Mouse (Mus musculus): ENCODE data around the gene Sag.
A peak's percentile ranks its signal among the peaks of the same experiment; 100 is the strongest.
"Not testable (repeated sequence)": the region's sequence is repeated elsewhere in the genome, so short reads cannot be mapped to it uniquely, and the experiment has no call there.

Sag gene

DNA sequence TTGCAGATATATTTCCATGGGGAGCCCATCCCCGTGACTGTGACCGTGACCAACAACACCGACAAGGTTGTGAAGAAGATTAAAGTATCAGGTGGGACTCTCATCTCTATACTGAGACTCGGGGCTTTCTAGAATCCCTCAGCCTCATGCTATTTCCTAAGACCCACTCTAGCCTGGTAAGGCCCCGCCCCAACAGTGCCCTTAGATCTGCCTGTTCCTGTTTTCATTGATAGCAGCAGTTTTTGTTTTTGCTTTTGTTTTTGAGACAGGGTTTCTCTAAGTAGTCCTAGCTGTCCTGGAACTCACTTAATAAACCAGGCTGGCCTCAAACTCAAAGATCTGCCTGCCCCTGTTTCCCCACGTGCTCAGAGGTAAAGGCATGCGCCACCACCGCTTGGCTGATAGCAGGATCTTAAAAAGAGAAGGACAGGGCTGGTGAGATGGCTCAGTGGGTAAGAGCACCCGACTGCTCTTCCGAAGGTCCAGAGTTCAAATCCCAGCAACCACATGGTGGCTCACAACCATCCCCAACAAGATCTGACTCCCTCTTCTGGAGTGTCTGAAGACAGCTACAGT is 21.0 kb downstream of the Sag start:
- DNase-seq, result no peak

DNA sequence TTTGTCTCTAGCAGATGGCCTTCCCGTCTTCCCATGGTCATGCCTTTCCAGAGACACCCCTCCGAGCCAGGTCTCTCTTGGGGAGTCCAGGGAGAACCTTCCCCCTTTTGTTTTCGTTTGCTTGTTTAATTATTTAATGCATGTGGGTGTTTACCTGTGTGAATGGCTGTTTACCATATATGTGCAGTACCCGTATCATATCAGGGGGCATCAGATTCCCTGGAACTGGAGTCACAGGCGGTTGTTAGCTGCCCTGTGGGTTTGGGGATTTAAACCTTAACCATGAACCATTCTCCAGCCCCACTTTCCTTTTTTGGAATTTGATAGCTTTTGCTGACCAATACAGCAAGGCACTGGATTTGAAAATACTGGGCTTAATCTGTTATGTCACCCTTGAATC is 21.8 kb downstream of the Sag start:
- no peak for DNase-seq

DNA sequence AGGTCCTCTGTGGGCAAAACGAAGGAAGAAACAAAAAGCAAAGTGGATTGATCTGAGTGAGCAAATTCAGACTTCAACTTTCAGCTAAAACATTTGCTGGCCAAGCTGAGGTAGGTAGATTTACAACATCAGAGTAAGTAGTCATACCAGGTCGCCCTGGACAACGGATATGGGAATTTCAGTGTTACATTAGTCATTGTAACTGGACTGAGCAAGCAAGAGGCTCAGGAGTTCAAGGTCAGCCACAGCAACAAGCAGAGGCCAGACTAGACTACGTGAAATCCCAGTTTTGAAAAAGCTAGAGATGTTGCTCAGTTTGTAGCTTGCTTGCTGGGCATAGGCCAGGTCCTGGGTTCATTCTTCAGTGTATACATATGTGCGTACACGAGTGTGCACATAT is 22.5 kb downstream of the Sag start:
- DNase-seq, result no peak

DNA sequence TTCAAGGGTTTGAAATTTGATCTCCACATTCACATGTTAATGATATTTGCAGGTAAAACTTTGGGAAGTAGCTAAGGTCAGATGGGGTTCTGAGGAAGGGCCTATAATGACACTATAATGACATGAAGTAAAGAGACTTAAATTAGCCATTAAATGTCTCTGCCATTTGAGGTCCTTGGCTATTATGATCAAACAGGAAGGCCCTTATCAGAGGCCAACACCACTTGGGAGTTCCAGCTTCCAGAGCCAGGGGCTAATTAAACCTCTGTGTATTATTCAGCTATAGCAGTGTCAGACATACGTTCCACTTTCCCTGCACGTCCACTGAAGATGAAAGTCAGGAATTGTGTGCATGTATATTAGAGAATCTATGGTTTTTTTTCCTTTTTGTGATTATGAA is 23.0 kb downstream of the Sag start:
- no peak for DNase-seq

DNA sequence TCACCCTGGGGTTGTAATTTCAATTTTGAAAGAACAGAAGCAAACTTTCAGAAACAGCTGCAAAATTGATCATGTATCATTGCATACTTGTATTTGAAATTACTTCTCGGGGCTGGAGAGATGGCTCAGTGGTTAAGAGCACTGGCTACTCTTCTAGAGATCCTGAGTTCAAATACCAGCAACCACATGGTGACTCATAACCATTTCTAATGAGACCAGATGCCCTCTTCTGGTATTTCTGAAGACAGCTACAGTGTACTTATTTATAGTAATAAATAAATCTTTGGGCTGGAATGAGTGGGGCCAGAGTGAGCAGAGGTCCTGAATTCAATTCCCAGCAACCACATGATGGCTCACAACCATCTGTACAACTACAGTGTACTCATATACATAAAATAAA is 24.0 kb downstream of the Sag start:
- not testable (repeated sequence) for DNase-seq

DNA sequence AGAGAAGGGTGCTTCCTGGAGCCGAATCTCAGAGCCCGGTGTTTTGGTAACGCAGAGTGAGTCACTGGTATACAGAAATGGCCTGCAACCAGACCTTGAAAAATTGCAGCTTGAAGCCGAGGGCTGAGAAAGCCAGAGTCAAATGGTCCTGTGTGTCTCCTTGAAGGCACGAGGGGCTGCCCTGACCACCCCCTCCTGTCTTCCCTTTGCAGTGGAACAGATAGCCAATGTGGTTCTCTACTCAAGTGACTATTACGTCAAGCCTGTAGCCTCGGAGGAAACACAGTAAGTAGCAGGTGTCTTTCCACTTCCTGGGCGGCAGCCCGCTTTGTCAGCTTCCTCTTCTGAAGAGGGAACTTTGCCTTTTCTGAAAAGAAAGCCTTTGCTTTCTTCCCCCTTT is 24.7 kb downstream of the Sag start:
- DNase-seq, result no peak

DNA sequence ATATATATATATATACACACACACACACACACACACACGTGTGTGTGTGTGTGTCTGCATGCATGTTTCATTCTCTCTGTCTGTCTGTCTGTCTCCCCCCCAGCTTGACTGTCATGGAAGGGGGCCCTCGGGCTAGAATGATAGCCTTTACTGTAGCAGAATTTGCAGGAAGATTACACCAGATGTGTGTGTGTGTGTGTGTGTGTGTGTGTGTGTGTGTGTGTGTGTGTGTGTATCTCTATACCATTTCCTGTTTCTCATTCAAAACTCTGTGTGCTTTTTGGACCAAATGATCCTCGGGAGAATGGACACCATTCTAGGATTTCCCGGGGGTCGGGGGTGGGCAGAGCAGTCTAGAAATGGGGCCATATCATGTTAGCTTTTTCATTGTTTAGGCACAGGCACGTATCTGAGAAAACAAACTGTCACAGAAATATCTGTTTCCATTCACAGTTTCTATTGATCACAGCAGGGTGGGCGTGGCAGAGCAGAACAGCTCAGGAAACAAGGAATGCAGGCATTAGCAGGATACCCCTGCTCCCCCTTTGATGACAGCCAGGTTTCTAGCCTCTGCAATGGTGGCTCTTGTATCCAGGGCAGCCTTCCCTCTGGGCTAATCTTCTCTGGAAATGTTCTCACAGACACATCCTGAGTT is 25.6 kb downstream of the Sag start:
- no peak for DNase-seq

DNA sequence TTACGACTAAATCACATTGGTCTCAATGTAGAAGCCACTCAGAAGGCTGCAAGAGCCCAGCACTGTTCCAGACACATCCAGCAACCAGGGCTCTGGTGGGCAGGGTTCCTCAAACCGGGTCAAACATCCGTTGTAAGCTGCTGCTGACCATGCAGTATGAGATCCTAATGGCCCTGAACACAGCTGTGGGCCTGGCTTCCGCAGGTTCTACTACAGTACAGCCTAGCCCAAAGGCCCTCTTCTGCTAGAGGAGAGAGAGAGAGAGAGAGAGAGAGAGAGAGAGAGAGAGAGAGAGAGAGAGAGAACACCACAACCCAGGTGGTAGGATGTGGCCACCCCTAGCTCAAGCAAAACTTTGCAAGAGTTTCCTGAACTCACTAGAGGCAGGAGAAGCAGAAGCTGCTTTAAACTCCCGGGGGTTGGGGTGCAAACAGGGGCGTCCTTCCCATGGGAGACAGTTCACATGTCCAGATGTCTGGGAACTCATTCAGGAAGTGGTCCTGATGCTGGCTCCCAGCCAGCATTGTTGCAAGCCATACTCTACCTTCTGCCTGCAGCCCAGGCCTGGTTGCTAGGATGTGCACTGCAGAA is 26.2 kb downstream of the Sag start:
- no peak for DNase-seq

- DNase-seq, result no peak
Measured at GRCm38 (mm10) chr1:87836453-87836852, 33.0 kb downstream of the Sag start.

GRCm38 (mm10) chr1:87837018-87837417 is 33.5 kb downstream of the Sag start:
- no peak for DNase-seq

DNA sequence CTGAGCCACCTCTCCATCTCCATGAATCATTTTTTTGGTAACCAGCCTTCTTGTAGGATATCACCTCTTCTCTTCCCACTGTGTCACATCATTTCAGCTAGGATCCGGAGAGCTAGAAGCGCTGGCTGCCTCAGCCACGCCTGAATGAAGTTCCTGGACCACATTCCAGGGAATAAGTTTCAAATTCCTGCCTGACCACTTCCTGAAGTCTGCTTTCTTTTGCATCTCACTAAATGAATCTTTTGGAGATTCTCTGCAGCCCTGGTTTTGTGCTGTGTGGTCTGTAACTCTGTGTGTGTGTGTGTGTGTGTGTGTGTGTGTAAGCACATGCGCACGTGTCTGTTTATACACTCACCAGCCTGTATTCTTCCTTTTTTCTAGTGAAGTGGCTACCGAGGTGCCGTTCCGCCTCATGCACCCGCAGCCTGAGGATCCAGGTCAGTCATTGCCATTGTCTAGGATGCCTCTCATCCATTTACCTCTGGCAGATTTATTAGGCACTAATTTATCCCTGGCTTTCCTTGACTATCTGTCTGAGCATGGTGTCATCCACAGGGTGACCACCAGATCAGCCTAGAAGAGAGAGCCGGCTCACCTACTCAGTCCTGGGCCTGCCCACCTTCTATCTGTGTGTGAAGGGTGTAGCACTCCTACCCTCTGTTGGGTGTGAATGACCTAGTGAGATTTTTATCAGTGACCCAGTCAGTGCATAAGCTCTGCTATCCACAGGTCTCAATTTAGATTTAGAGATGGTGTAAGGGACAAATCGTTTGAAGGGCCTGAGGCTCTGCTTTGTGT is 37.1 kb downstream of the Sag start:
- no peak for DNase-seq

DNA sequence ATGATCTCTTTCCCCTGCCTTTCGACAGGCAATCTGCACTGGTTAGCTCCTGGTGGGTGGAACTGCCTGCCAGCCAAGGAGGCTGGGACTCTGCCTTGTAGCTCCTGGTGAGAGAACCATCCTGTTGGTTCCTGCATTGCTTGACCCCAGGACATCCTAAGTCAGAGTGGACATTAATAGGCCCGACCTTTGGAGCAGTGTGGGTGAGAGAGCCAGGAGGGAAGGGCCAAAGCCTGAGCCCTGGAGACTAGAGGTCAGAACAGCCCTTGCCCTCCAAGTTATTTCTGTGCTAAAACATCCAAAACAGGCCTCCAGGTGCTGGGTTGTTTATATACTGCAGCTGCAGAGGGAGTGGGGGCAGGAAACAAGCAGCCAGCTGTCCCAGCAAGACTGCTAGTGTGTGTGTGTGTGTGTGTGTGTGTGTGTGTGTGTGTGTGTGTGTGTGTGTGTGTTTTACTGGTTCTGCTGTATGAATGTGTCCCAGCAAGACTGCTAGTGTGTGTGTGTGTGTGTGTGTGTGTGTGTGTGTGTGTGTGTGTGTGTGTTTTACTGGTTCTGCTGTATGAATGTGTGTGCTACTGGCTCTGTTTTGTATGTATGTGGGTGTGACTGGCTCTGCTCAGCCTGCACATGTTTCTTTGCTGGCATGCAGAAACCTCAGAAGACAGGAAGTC is 43.5 kb downstream of the Sag start:
- DNase-seq, result no peak

GRCm38 (mm10) chr1:87847475-87848168 is 44.1 kb downstream of the Sag start:
- no peak for DNase-seq

DNA sequence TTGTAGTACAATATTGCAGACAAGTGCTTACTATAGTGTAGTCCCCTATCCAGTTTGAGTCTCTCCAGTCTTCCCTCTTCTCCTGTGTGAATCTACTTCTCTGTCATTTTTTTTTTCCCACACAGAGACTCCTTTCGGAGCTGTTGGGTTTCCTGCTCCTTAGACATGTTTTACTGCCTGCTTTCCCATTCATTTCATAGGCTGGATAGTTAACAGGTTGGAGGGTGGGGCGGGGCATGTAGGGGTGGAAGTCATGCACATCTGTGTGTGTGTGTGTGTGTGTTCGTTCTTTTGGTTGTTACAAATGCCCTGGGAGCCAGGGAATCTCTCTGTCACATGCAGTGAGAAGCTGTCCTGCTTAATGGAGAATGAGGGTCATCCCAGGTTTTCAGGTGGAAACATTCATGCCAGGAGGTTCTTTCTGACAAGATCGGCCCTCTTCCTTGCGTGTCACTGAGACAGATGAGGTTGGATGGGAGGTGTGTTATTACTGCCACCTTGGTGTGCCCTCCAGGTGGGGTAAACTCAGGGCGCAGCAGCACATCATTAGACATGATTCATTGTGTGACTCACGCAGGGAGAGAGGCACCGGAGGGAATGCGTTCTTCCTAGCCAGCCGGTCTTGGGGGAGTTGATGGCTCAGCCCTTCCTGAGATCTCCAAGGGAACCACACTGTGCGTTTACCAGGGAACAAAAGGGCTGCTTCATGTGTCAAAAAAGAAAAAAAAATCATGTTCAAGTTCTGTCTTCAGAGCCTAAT is 44.9 kb downstream of the Sag start:
- peak in 1 of 2 experiments; percentile 46 for DNase-seq

GRCm38 (mm10) chr1:87849278-87849677 is 45.8 kb downstream of the Sag start:
- no peak for DNase-seq

- no peak for DNase-seq
Measured at GRCm38 (mm10) chr1:87851344-87851743, 47.9 kb downstream of the Sag start.

DNA sequence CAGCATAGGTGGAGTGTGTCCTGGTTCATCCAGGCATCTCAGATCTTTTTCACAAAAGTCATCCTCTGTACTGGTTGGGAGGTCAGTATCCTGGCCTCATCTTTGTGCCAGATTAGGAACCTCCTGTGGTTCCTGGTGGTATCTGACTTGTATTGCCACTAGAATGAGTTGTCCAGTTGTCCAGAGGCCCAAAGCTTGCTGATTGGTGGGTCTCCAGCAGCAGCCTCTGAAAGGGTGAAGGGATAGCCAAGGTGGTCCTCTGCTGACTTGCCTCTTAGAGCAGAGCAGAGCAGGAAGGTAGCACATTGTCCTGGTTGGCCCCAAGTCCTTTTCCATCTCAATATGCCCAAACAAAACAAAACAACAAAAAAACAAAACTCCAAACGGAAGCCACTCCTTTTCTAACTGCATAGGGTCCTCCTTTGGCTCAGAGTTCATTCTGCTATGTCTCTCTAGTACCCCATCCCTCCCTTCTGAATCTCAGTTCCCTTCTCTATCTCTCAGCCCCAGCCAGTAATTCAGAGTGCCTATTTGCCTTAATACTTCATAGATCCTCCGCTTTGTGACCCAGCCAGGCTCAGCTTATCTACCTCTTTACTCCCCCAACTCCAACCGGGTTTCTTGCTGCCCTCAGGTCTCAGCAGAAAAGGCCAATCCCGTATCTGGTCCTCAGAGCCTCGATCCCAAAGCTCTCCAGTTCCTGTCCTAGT is 48.8 kb downstream of the Sag start:
- no peak for DNase-seq

DNA sequence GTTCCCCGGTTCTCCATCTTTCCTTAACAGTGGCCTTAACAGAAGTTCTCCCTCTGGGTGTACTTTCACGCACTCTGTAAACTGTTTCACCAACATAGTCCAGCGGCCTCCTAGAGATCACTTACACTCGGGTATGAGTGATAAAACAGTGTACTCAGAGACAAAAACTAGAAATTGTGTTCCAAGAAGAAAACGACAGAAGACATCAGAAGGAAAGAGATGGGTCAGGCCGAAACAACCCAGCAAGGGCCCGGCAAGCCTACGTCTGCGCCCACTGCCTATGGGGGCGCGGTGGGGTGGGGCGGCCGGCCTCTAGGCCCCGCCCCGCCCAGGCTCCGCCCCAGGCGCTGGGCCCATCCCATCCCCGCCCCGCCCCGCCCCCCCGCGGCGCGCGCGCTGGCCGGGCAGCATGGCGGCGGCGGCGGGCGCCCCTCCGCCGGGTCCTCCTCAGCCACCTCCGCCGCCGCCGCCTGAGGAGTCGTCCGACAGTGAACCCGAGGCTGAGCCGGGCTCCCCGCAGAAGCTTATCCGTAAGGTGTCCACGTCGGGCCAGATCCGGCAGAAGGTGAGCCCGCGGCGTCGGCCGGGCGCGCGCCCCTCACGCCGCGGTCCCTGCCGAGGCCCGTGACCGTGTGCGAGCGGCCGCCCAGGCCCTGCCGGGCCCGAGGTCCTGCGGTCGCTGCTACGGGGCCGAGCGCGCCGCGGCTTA is 49.6 kb downstream of the Sag start, which contains the start of gene Dgkd:
TSS of gene Dgkd (plus strand) at position 396 of the 709 bp plus-strand sequence.
- peak; percentile 86 to 95 for DNase-seq

GRCm38 (mm10) chr1:87853601-87854361 is 50.3 kb downstream of the Sag start:
- peak; percentile 97 to 98 for DNase-seq

GRCm38 (mm10) chr1:87854411-87854810 is 50.9 kb downstream of the Sag start:
- no peak for DNase-seq
